Mouse (Mus musculus): ENCODE measurements at regions not wholly inside any gene's neighbourhood (a gene's known extent, or its start where the extent isn't known, plus 50 kb on each side); places are given as distances from the start of the nearest gene placed in this dataset.

GRCm38 (mm10) chr13:5276564-5276963 lies 584.7 kb upstream of the Klf6 start:
- Histone ChIP-seq H3K36me3 (ENCODE audit: control insufficient read depth, insufficient read depth, low read length, poor library complexity, severe bottlenecking) (no peaks in the 10 kb centered on the region), H3K27ac (ENCODE audit: insufficient read depth, low read depth, low read length, poor library complexity, severe bottlenecking) (no peak overlapping the region), H3K9ac (ENCODE audit: insufficient read depth, low read depth, low read length, poor library complexity, severe bottlenecking) (no peak overlapping the region), H3K4me3 (ENCODE audit: insufficient read depth in 1 of 2, low read depth in 1 of 2, low read length in 2 of 2, poor library complexity in 1 of 2, severe bottlenecking in 1 of 2) (no peak overlapping the region), H3K9me3 (ENCODE audit: control insufficient read depth, insufficient read depth, low read depth, low read length) (peaks cover 9% of the 10 kb centered on the region; the same call in 1 of the 2 replicates), H3K4me1 (ENCODE audit: control insufficient read depth in 2 of 2, insufficient read depth in 2 of 2, low read length in 2 of 2, poor library complexity in 1 of 2) (no peaks in the 10 kb centered on the region)
- in situ Hi-C loops (cut with MboI; ENCODE audit: low sequenced_read_pairs in 2 of 2, unreplicated experiment in 2 of 2): no loop called here
- TF ChIP-seq ZNF384 (IDR thresholded peaks at IDR 0.05; ENCODE audit: low read depth, low read length): no peak
- no peak for TF ChIP-seq ZC3H11A (IDR thresholded peaks at IDR 0.05; ENCODE audit: borderline replicate concordance, low read depth, low read length)
- TF ChIP-seq MAFK (IDR thresholded peaks at IDR 0.05; ENCODE audit: insufficient read depth, low read depth, low read length): no peak
- TF ChIP-seq CHD2 (IDR thresholded peaks at IDR 0.05; ENCODE audit: low read depth, low read length): no peak
- TF ChIP-seq HCFC1 (IDR thresholded peaks at IDR 0.05; ENCODE audit: borderline replicate concordance, insufficient read depth, low read length): no peak
- no peak for DNase-seq (ENCODE audit: low read depth, low spot score)

- no peak overlapping the region for H3K27ac ChIP-seq (ENCODE audit: insufficient read depth, low read depth, low read length, poor library complexity, severe bottlenecking)
- no peaks in the 10 kb centered on the region for H3K36me3 ChIP-seq (ENCODE audit: control insufficient read depth, insufficient read depth, low read length, poor library complexity, severe bottlenecking)
- no peak overlapping the region for H3K4me3 ChIP-seq (ENCODE audit: insufficient read depth in 1 of 2, low read depth in 1 of 2, low read length in 2 of 2, poor library complexity in 1 of 2, severe bottlenecking in 1 of 2)
- TF ChIP-seq CHD2 (IDR thresholded peaks at IDR 0.05; ENCODE audit: low read depth, low read length): no peak
- no peak for TF ChIP-seq HCFC1 (IDR thresholded peaks at IDR 0.05; ENCODE audit: borderline replicate concordance, insufficient read depth, low read length)
- TF ChIP-seq MAFK (IDR thresholded peaks at IDR 0.05; ENCODE audit: insufficient read depth, low read depth, low read length): no peak
- TF ChIP-seq ZNF384 (IDR thresholded peaks at IDR 0.05; ENCODE audit: low read depth, low read length): no peak
- TF ChIP-seq ZC3H11A (IDR thresholded peaks at IDR 0.05; ENCODE audit: borderline replicate concordance, low read depth, low read length): no peak
- H3K4me1 ChIP-seq (ENCODE audit: control insufficient read depth in 2 of 2, insufficient read depth in 2 of 2, low read length in 2 of 2, poor library complexity in 1 of 2): no peaks in the 10 kb centered on the region
- in situ Hi-C loops (cut with MboI; ENCODE audit: low sequenced_read_pairs in 2 of 2, unreplicated experiment in 2 of 2): no loop called here
- no peak overlapping the region for H3K9ac ChIP-seq (ENCODE audit: insufficient read depth, low read depth, low read length, poor library complexity, severe bottlenecking)
- DNase-seq (ENCODE audit: low read depth, low spot score): no peak
- H3K9me3 ChIP-seq (ENCODE audit: control insufficient read depth, insufficient read depth, low read depth, low read length): no peaks in the 10 kb centered on the region
Measured at GRCm38 (mm10) chr13:5289753-5290449, 571.4 kb upstream of the Klf6 start.

GRCm38 (mm10) chr13:5302141-5302540 lies 559.1 kb upstream of the Klf6 start:
- no peaks in the 10 kb centered on the region for H3K36me3 ChIP-seq (ENCODE audit: control insufficient read depth, insufficient read depth, low read length, poor library complexity, severe bottlenecking)
- H3K4me1 ChIP-seq (ENCODE audit: control insufficient read depth in 2 of 2, insufficient read depth in 2 of 2, low read length in 2 of 2, poor library complexity in 1 of 2): peaks cover 0 to 2% of the 10 kb centered on the region in 2 experiments; a peak in 1 of 4 replicates
- no peaks in the 10 kb centered on the region for H3K9me3 ChIP-seq (ENCODE audit: control insufficient read depth, insufficient read depth, low read depth, low read length)
- H3K9ac ChIP-seq (ENCODE audit: insufficient read depth, low read depth, low read length, poor library complexity, severe bottlenecking): no peak overlapping the region
- no peak for TF ChIP-seq CHD2 (IDR thresholded peaks at IDR 0.05; ENCODE audit: low read depth, low read length)
- no peak for TF ChIP-seq HCFC1 (IDR thresholded peaks at IDR 0.05; ENCODE audit: borderline replicate concordance, insufficient read depth, low read length)
- TF ChIP-seq ZC3H11A (IDR thresholded peaks at IDR 0.05; ENCODE audit: borderline replicate concordance, low read depth, low read length): no peak
- TF ChIP-seq ZNF384 (IDR thresholded peaks at IDR 0.05; ENCODE audit: low read depth, low read length): no peak
- no peak for TF ChIP-seq MAFK (IDR thresholded peaks at IDR 0.05; ENCODE audit: insufficient read depth, low read depth, low read length)
- DNase-seq (ENCODE audit: low read depth, low spot score): peak; percentile 24
- H3K4me3 ChIP-seq (ENCODE audit: insufficient read depth in 1 of 2, low read depth in 1 of 2, low read length in 2 of 2, poor library complexity in 1 of 2, severe bottlenecking in 1 of 2): no peak overlapping the region
- in situ Hi-C loops (cut with MboI; ENCODE audit: low sequenced_read_pairs in 2 of 2, unreplicated experiment in 2 of 2): no loop called here
- no peak overlapping the region for H3K27ac ChIP-seq (ENCODE audit: insufficient read depth, low read depth, low read length, poor library complexity, severe bottlenecking)

- H3K4me1 ChIP-seq (ENCODE audit: control insufficient read depth in 2 of 2, insufficient read depth in 2 of 2, low read length in 2 of 2, poor library complexity in 1 of 2): peaks cover 0 to 2% of the 10 kb centered on the region in 2 experiments; a peak in 1 of 4 replicates
- H3K9ac ChIP-seq (ENCODE audit: insufficient read depth, low read depth, low read length, poor library complexity, severe bottlenecking): no peak overlapping the region
- no peak for DNase-seq (ENCODE audit: low read depth, low spot score)
- H3K9me3 ChIP-seq (ENCODE audit: control insufficient read depth, insufficient read depth, low read depth, low read length): no peaks in the 10 kb centered on the region
- TF ChIP-seq MAFK (IDR thresholded peaks at IDR 0.05; ENCODE audit: insufficient read depth, low read depth, low read length) (no peak), HCFC1 (IDR thresholded peaks at IDR 0.05; ENCODE audit: borderline replicate concordance, insufficient read depth, low read length) (no peak), ZNF384 (IDR thresholded peaks at IDR 0.05; ENCODE audit: low read depth, low read length) (no peak), CHD2 (IDR thresholded peaks at IDR 0.05; ENCODE audit: low read depth, low read length) (no peak), ZC3H11A (IDR thresholded peaks at IDR 0.05; ENCODE audit: borderline replicate concordance, low read depth, low read length) (no peak)
- in situ Hi-C loops (cut with MboI; ENCODE audit: low sequenced_read_pairs in 2 of 2, unreplicated experiment in 2 of 2): no loop called here
- no peak overlapping the region for H3K27ac ChIP-seq (ENCODE audit: insufficient read depth, low read depth, low read length, poor library complexity, severe bottlenecking)
- H3K4me3 ChIP-seq (ENCODE audit: insufficient read depth in 1 of 2, low read depth in 1 of 2, low read length in 2 of 2, poor library complexity in 1 of 2, severe bottlenecking in 1 of 2): no peak overlapping the region
- no peaks in the 10 kb centered on the region for H3K36me3 ChIP-seq (ENCODE audit: control insufficient read depth, insufficient read depth, low read length, poor library complexity, severe bottlenecking)
Measured at GRCm38 (mm10) chr13:5306688-5307087, 554.6 kb upstream of the Klf6 start.

All from ES-E14 (cell line).